Mouse (Mus musculus): ENCODE measurements at regions not wholly inside any gene's neighbourhood (a gene's known extent, or its start where the extent isn't known, plus 50 kb on each side); places are given as distances from the start of the nearest gene placed in this dataset.

GRCm38 (mm10) chr17:66262681-66263240 is 139.4 kb downstream of the Ddx11 start:
- 40% methylated on average over 4 of the region's 4 CpGs for WGBS (ENCODE audit: insufficient replicate concordance)
- no peak overlapping the region for H3K9ac ChIP-seq
- no peak overlapping the region for H3K4me3 ChIP-seq (replicated peaks)
- H3K4me2 ChIP-seq: no peak overlapping the region
- ATAC-seq (ENCODE audit: low read depth): no peak
- H3K27me3 ChIP-seq: no peaks in the 10 kb centered on the region
- H3K36me3 ChIP-seq: no peaks in the 10 kb centered on the region
- DNase-seq: no peak
- H3K9me3 ChIP-seq (replicated peaks): no peaks in the 10 kb centered on the region
- H3K27ac ChIP-seq: no peak overlapping the region
- H3K4me1 ChIP-seq (replicated peaks): no peaks in the 10 kb centered on the region

- Histone ChIP-seq H3K4me2 (no peak overlapping the region), H3K9me3 (replicated peaks) (no peaks in the 10 kb centered on the region), H3K9ac (no peak overlapping the region), H3K4me3 (replicated peaks) (no peak overlapping the region), H3K4me1 (replicated peaks) (no peaks in the 10 kb centered on the region), H3K36me3 (no peaks in the 10 kb centered on the region), H3K27me3 (no peaks in the 10 kb centered on the region), H3K27ac (no peak overlapping the region)
- DNase-seq: no peak
- WGBS (ENCODE audit: insufficient replicate concordance): 78% methylated on average over 4 of the region's 4 CpGs
- no peak for ATAC-seq (ENCODE audit: low read depth)
Measured at GRCm38 (mm10) chr17:66263405-66263804, 140.1 kb downstream of the Ddx11 start.

DNA sequence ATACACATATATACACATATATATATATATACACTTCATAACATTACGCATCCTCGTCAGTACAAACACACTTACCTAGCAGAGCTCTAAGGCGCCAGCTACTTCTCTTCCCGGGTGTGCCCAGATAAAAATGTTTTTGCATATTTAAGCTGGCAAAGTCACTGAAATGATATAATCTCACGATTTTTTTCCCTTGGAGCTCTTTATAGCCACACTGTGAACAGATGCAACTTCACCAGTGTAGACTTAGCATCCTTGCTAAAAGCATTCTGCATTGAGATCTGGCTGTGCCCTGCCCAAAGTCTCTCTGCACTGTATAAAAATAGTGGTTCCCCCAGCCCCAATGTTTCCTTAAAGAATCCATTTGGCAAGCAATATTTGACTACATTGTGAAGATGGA is 143.5 kb downstream of the Ddx11 start:
- Histone ChIP-seq H3K9ac (no peak overlapping the region), H3K4me2 (no peak overlapping the region), H3K36me3 (no peaks in the 10 kb centered on the region), H3K27ac (no peak overlapping the region), H3K9me3 (replicated peaks) (no peaks in the 10 kb centered on the region), H3K4me1 (replicated peaks) (no peaks in the 10 kb centered on the region), H3K4me3 (replicated peaks) (no peak overlapping the region), H3K27me3 (no peaks in the 10 kb centered on the region)
- WGBS (ENCODE audit: insufficient replicate concordance): 69% methylated on average over 5 of the region's 5 CpGs
- DNase-seq (no peak), ATAC-seq (ENCODE audit: low read depth) (no peak)

- WGBS (ENCODE audit: insufficient replicate concordance): 44% methylated on average over 6 of the region's 6 CpGs
- Histone ChIP-seq H3K4me1 (replicated peaks) (no peaks in the 10 kb centered on the region), H3K9ac (no peak overlapping the region), H3K4me3 (replicated peaks) (no peak overlapping the region), H3K9me3 (replicated peaks) (no peaks in the 10 kb centered on the region), H3K27ac (no peak overlapping the region), H3K27me3 (no peaks in the 10 kb centered on the region), H3K4me2 (no peak overlapping the region), H3K36me3 (no peaks in the 10 kb centered on the region)
- DNase-seq (no peak), ATAC-seq (ENCODE audit: low read depth) (no peak)
Measured at GRCm38 (mm10) chr17:66267831-66268230, 144.5 kb downstream of the Ddx11 start.

GRCm38 (mm10) chr17:66269567-66269966 is 146.2 kb downstream of the Ddx11 start:
- Histone ChIP-seq H3K9me3 (replicated peaks) (no peaks in the 10 kb centered on the region), H3K4me3 (replicated peaks) (no peak overlapping the region), H3K27ac (no peak overlapping the region), H3K9ac (no peak overlapping the region), H3K4me1 (replicated peaks) (no peaks in the 10 kb centered on the region), H3K27me3 (no peaks in the 10 kb centered on the region), H3K4me2 (no peak overlapping the region), H3K36me3 (no peaks in the 10 kb centered on the region)
- no peak for DNase-seq
- 62% methylated on average over 6 of the region's 6 CpGs for WGBS (ENCODE audit: insufficient replicate concordance)
- ATAC-seq (ENCODE audit: low read depth): no peak

DNA sequence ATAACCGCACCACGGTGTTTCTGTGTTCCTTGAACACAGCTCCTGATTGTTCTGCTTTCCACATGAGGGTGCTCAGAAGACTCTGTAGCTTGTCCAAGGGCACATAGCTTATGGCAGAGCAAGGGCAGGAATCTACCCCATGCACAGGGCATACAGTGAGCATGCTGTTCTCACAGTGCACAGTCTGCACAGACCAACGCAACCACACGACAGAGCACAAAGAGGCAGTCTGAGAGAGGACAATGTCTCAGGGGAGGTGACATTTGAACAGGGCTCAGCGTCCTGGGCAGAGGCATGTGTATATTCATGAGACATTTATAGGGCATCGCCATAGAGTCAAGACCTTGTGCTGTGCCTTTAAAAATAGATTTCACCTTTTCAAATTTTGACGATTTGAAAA is 148.6 kb downstream of the Ddx11 start:
- ATAC-seq (ENCODE audit: low read depth) (no peak), DNase-seq (no peak)
- Histone ChIP-seq H3K27me3 (no peaks in the 10 kb centered on the region), H3K9ac (no peak overlapping the region), H3K4me3 (replicated peaks) (no peak overlapping the region), H3K4me1 (replicated peaks) (no peaks in the 10 kb centered on the region), H3K4me2 (no peak overlapping the region), H3K27ac (no peak overlapping the region), H3K9me3 (replicated peaks) (no peaks in the 10 kb centered on the region), H3K36me3 (no peaks in the 10 kb centered on the region)
- 77% methylated on average over 7 of the region's 7 CpGs for WGBS (ENCODE audit: insufficient replicate concordance)

- Histone ChIP-seq H3K9me3 (replicated peaks) (no peaks in the 10 kb centered on the region), H3K36me3 (no peaks in the 10 kb centered on the region), H3K27me3 (no peaks in the 10 kb centered on the region), H3K4me2 (no peak overlapping the region), H3K9ac (no peak overlapping the region), H3K27ac (no peak overlapping the region), H3K4me3 (replicated peaks) (no peak overlapping the region), H3K4me1 (replicated peaks) (no peaks in the 10 kb centered on the region)
- WGBS (ENCODE audit: insufficient replicate concordance): 74% methylated on average over 13 of the region's 13 CpGs
- ATAC-seq (ENCODE audit: low read depth) (no peak), DNase-seq (no peak)
Measured at GRCm38 (mm10) chr17:66276778-66277177, 153.5 kb downstream of the Ddx11 start.

- H3K27me3 ChIP-seq: no peaks in the 10 kb centered on the region
- ATAC-seq (ENCODE audit: low read depth) (no peak), DNase-seq (no peak)
- 85% methylated on average over 5 of the region's 5 CpGs for WGBS (ENCODE audit: insufficient replicate concordance)
- no peak overlapping the region for H3K27ac ChIP-seq
- H3K36me3 ChIP-seq: no peaks in the 10 kb centered on the region
- no peaks in the 10 kb centered on the region for H3K9me3 ChIP-seq (replicated peaks)
- no peak overlapping the region for H3K4me2 ChIP-seq
- H3K4me1 ChIP-seq (replicated peaks): no peaks in the 10 kb centered on the region
- no peak overlapping the region for H3K9ac ChIP-seq
- no peak overlapping the region for H3K4me3 ChIP-seq (replicated peaks)
Measured at GRCm38 (mm10) chr17:66278037-66278436, 154.7 kb downstream of the Ddx11 start.

GRCm38 (mm10) chr17:66285295-66285694 is 162.0 kb downstream of the Ddx11 start:
- ATAC-seq (ENCODE audit: low read depth) (no peak), DNase-seq (no peak)
- Histone ChIP-seq H3K9me3 (replicated peaks) (no peaks in the 10 kb centered on the region), H3K27me3 (no peaks in the 10 kb centered on the region), H3K4me1 (replicated peaks) (no peaks in the 10 kb centered on the region), H3K4me3 (replicated peaks) (no peak overlapping the region), H3K9ac (no peak overlapping the region), H3K36me3 (no peaks in the 10 kb centered on the region), H3K4me2 (no peak overlapping the region), H3K27ac (no peak overlapping the region)
- WGBS (ENCODE audit: insufficient replicate concordance): 80% methylated on average over 10 of the region's 10 CpGs
